Mouse (Mus musculus) monocyte, adult 5-6 weeks (primary cell): Measurements from ENCODE around the gene Tspan11. TPM values are rescaled to one million over a fixed set of nuclear protein-coding genes. Genes with fewer than 3 reads are reported as not detected.

ENCODE experiments used
- ATAC-seq: fragments of 153-309, 156-312 bp; replicated peaks from 2 replicates; pipeline ENCODE4 v1.8.0; 2017; ENCODE audit warnings: mild to moderate bottlenecking; ENCODE audit not compliant: low TSS enrichment, insufficient number of reproducible peaks, severe bottlenecking, poor library complexity, low FRiP score
- total RNA-seq: library from RNA; stranded (forward); fragments of 200-1000, 200-491, 200-594 nt; gene quantifications from 3 replicates; pipeline ENCODE4 v1.2.3, GENCODE M21; 2017

Gene Tspan11
- total RNA-seq, 1 experiment from 2014 or later = not detected

GRCm38 (mm10) chr6:127872581-127872980, 14.8 kb upstream of the Tspan11 start:
- ATAC-seq = no peak

- no peak for ATAC-seq
These were observed 11.5 kb upstream of the Tspan11 start for GRCm38 (mm10) chr6:127875883-127876282.

- ATAC-seq = no peak
These were observed 11.0 kb upstream of the Tspan11 start for GRCm38 (mm10) chr6:127876436-127876835.

DNA sequence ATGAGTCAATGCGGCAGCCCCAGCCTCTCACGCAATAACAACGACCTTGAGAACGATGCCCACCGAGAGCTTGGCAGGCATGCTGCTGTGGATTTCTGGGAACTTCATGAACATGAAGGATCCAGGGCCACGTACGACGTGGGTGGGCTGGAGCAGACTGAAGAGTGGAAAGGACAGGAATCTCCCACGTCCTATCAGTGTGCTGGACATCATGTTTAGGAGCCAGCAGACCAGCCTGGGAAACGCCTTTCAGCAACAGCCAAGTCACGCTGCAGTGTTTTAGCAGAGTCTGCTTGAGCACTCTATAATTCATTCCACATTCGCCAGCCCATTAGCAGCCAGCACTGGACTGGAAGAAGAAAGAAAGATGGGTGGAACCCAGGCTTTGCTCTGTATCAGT, 10.4 kb upstream of the Tspan11 start:
- ATAC-seq = no peak

- no peak for ATAC-seq
These were observed 7.9 kb upstream of the Tspan11 start for GRCm38 (mm10) chr6:127879472-127879871.

DNA sequence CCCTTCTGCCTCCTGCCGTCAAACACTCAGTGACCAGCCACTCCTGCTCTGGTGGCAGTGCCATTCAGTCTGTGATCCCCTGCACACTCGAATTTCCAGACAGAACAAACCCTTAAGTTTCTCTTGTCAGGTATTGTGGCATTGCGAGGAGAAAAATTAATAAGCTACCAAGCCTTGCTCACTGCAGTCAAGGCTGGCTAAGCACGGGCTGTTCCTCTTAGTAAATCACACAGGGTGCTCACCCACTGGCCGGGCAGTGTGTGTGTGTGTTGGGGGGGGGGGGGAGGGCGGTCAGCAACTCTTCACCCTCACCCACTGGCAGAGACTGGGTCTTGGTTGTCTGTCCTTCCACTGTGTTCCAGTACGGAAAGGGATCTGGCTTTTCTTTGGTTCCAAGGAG, 473 bp upstream of the Tspan11 start:
- ATAC-seq = no peak

DNA sequence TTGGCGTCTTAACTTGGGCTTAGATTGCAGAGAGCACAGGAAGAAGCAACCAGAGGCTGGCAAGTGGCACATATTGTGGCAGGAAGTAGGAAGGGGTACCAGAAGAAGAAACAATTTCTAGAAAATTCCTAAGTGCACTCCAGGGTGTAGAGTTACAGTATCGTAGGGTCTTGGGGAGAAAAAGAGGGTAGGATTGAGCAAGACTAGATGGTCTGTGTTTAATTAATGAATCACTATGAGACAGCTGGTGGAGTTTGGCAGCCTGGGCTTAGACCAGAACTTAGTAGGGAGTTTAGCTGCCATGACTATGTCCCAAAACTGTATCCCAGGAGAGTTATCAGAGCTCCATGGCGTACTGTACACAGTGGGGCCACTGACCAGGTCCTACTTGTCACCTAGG, 1.2 kb downstream of the Tspan11 start:
- no peak for ATAC-seq

DNA sequence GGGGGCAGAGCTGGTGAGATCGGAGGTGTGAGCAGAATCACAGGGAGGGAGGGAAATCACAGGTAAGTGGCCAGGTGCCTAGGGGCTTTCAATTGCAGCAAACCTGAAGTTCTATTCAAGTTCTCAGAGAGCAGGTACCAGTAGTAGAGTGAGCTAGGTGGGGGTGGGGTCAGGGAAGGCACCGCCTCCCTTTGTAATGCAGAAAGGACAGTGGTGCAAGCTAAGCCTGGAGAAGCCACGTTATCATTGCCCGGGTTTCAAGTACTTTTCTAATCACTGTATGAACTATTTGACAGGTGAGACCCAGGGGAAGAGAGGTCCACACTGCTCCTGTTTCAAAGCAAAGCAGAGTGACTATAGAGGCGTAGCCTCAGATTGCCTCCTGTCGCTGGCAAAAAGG, 6.2 kb downstream of the Tspan11 start:
- no peak for ATAC-seq

- ATAC-seq = no peak
These were observed 7.6 kb downstream of the Tspan11 start for GRCm38 (mm10) chr6:127894999-127895398.

GRCm38 (mm10) chr6:127896425-127896824, 9.0 kb downstream of the Tspan11 start:
- ATAC-seq = no peak

- ATAC-seq = no peak
These were observed 10.0 kb downstream of the Tspan11 start for GRCm38 (mm10) chr6:127897342-127897741.

GRCm38 (mm10) chr6:127900062-127900461, 12.7 kb downstream of the Tspan11 start:
- no peak for ATAC-seq

- no peak for ATAC-seq
These were observed 13.9 kb downstream of the Tspan11 start for GRCm38 (mm10) chr6:127901261-127901660.

- no peak for ATAC-seq
These were observed 14.3 kb downstream of the Tspan11 start for GRCm38 (mm10) chr6:127901669-127902068.

DNA sequence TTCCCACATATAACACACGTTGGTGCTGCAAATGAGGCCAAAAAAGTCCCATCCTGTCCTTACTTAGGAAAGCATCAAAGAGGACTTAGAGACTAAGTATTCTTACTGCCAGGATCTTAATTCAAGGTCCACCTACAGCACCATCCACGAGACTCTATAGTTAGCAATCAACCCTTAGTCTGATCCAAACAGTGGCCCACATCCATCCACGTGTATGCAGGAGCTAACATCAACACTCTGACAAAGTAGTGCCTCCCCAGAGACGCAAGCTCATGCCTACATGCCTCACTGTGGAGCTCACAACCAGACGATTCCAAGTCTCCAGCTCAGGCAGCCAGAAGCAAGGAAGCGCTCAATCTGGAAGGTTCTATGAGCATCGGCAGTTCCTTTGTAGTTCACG, 15.2 kb downstream of the Tspan11 start:
- ATAC-seq = no peak

- ATAC-seq = no peak
These were observed 23.2 kb downstream of the Tspan11 start for GRCm38 (mm10) chr6:127910638-127911037.

GRCm38 (mm10) chr6:127911687-127912086, 24.3 kb downstream of the Tspan11 start:
- ATAC-seq = no peak

DNA sequence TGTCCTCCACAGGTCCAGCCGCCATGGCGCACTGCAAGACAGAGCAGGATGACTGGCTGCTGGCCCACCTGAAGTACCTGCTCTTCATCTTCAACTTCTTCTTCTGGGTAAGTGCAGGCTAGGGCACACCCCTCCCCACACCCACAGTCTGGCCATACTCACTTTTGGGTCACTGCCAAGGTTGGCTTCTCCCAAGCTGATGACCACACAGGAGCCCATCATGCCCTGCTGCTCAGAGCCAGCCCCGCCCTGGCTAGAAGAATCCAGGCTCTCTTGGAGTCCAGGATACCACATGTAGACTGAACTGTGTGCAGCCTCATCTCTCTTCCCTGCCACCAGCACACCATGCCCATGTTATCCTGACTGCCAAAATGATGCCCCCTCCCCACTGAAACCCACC, 25.5 kb downstream of the Tspan11 start:
- no peak for ATAC-seq

- no peak for ATAC-seq
These were observed 29.6 kb downstream of the Tspan11 start for GRCm38 (mm10) chr6:127916993-127917392.

DNA sequence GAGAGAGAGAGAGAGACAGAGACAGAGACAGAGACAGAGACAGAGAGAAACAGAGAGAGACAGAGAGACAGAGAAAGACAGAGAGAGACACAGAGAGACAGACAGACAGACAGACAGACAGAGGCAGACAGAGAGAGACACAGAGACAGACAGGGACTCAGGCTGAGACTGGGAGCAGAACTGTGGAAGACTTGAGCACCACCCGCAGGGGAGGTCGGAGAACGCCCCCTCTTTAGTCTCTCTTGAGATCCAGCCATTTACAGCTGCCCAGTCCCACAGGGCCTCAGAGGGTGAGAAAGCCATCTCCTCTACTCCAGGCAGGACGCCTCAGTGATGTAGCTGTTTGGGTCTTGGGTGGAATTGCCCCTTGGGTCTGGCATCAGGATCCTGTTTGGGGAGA, 30.3 kb downstream of the Tspan11 start:
- ATAC-seq = no peak

GRCm38 (mm10) chr6:127919491-127919890, 32.1 kb downstream of the Tspan11 start:
- no peak for ATAC-seq
